Mouse (Mus musculus) thymus, adult 2 months (tissue): ENCODE results near the gene Zdhhc6.

ENCODE experiments used
- CTCF ChIP-seq: fragments of 200-500 bp; IDR thresholded peaks from 2 replicates; pipeline ENCODE4 v1.5.1; 2012; ENCODE audit warnings: mild to moderate bottlenecking, control low read depth, low read length, moderate library complexity, borderline replicate concordance; ENCODE audit not compliant: control insufficient read depth, poor library complexity, insufficient read depth; ENCODE audit errors: extremely low read depth
- POLR2A ChIP-seq: fragments of 200-500 bp; IDR thresholded peaks from 2 replicates; pipeline ENCODE4 v1.6.1; 2012; ENCODE audit warnings: mild to moderate bottlenecking, low read length, control low read depth, moderate library complexity; ENCODE audit not compliant: control insufficient read depth, poor library complexity, insufficient read depth; ENCODE audit errors: extremely low read depth

DNA sequence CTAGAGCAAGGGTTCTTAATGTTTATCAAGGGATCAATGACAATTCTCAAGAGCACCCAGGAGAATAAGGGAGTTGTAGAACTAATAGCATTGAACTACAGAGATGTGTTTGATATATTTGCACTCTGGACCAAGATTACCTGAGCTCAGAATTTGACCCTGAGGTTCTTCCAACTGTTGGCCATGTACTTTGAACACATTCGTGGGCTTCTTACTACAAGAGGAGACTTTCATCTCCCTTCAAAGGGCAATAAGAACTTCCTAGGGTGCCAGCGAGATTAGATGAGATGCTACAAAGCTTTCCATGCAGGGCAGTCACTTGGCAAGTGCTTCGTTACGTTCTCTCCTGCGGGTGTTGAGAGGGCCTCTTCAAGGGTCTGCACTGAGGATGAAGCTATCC, 68.3 kb downstream of the Zdhhc6 start:
- no peak for TF ChIP-seq CTCF
- no peak for TF ChIP-seq POLR2A
